Mouse (Mus musculus): ENCODE results near the gene Prpf38b. TPM values are rescaled to one million over a fixed set of nuclear protein-coding genes. Genes with fewer than 3 reads are reported as not detected.

Prpf38b gene
- 10 to 100 TPM; 52.8 to 65.7 TPM for total RNA-seq (2021)
- long read RNA-seq, experiment 1, transcript Prpf38b-201 (6 exons, 3,026 nt) = major isoform, 33 of 40 reads
- long read RNA-seq, experiment 1, partial matches to known transcripts = 1 of 40 reads
- long read RNA-seq, experiment 1, other reads (novel, unspliced or antisense) = 5 of 40 reads
- long read RNA-seq, experiment 2, transcript Prpf38b-201 (6 exons, 3,026 nt) = major isoform, 9 of 25 reads
- long read RNA-seq, experiment 2, partial matches to known transcripts = 0 of 25 reads
- long read RNA-seq, experiment 2, other reads (novel, unspliced or antisense) = 16 of 25 reads

DNA sequence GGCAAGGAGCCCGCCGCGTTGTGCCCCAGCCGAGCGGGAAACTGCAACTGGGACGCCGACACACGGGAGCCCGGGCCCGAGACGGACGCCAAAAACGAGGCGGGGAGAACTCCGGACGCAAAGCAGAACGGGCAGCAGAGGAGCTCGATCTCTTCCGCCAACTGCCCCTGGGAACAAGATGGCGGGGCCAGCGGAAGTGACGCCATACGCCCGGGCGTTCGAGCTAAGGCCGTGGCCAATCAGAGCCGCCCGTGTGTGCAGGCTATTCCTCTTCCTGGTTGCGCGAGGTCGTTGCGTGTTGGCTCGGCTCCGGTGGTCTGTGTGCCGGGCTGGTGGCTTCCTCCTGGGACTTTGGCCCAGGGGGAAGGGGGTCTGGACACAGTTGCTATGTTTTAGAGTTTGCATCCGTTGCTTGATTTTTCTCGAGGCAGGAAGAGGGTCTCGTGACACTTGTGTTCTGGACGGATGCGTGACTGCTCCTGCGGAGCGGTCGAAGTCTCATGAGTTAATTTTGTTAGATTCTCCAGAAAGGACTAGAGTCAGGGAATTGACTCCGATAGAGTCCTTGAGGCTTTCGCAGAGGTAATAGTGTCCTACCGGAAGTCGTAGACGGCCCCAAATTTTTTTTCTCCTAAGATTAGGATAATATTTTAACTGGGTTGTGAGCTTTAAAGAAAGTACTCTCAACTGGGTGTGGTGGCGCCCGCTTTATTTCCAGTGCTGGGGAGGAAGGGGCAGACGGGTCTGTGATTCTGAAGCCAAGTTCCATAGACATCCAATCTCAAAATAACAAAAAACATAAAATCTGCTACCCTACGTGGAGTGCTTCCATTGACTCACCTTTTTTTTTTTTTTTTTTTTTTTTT, at the start of gene Prpf38b:
Gene Prpf38b, minus strand, starts transcription at position 180 of the 866 bp plus-strand sequence.
- DNase-seq = peak; percentile 96

DNA sequence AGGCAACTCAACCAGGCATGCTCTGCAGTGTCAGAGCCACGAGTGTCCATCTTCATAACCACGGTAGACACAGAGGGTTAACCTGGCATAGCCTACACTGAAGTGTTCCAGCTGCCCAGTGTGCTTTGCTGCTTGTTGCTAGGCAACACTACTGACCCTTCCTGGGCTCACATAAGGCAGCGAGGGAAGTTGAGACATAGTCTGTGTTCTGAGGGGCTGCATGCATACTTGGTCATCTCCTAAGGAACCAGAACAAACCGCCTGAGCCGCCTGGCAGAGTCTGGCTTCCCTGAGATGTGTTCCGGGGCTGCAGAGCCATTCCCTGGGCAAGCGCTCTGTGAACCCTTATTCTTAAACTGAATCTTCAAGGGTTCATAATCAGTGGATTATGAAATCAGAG, 49.7 kb upstream of the Prpf38b start:
- DNase-seq = no peak

DNA sequence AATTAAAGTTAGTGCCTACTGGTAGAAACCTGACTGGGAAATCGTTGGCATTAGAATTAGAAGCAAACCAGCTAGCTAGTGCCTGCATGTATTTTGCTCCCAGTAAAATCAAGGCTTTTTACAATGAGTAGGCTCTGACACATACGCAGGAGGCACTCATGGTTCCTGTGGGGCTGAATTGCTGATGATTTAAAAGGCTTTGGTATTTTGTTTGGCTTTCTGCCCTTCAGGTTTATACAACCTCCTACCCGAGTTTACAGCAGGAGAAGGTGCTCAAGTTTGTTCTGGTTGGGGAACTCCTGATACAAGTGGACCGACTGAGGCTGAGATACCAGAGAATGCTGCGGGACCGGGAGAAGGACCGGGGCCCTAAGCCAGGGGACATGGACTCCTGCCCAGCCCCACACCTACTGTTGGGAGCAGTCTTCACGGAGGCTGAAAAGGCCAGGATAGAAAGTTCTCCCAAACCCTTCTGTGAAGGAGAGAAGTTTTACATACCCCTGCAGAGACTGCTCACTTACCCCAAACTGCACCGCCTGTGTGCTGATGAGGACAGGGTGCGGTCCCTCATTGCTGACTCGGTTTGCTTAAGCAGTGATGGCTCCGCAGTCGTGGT, 48.3 kb upstream of the Prpf38b start:
- DNase-seq = no peak

GRCm38 (mm10) chr3:108957976-108958375, 46.4 kb upstream of the Prpf38b start:
- no peak for DNase-seq

GRCm38 (mm10) chr3:108940996-108941395, 29.5 kb upstream of the Prpf38b start:
- DNase-seq = no peak

- no peak for DNase-seq
Measured at GRCm38 (mm10) chr3:108940001-108940633, 28.6 kb upstream of the Prpf38b start, which contains the start of gene Gm9857. TSS of gene Gm9857 (minus strand) at chr3:108940445.

DNA sequence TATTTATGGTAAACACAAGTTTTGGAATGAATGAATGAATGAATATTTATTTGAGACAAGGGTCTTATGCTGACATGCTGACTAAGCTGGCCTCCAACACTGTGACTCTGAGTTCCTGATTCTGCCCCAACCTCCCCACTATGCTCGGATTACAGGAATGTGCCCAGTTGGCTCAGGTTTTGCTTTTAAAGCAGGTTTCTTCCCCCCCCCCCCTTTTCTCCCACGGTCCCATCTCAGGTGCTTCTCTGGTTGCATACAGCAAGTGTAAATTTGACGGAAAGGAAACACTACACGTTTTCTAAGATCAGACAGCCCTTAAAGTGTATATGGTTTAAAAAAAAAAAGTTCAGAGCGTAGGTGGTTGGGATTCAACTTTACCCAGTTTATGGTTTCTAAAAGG, 28.0 kb upstream of the Prpf38b start, which contains the start of gene Henmt1:
Gene Henmt1, plus strand, starts transcription at position 301 of the 400 bp plus-strand sequence.
- DNase-seq = no peak

DNA sequence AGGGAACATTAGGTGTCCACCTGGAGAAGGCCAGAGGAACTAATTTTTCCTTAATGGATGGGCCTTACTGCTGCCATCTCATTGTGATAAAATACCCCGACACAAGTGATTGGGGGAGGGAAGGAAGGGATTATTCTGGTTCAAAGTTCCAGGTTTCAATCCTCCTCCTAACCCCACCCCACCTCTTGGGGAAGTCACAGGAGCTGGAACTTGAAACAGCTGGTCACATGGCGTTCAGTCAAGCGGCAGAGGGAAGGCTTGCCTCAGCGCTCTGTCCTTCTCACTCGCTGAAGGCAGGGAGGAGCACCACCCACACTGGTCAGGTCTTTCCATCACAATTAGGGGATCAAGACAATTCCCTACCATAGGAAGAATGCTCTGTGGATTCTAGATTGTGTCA, 27.2 kb upstream of the Prpf38b start:
- DNase-seq = no peak

DNA sequence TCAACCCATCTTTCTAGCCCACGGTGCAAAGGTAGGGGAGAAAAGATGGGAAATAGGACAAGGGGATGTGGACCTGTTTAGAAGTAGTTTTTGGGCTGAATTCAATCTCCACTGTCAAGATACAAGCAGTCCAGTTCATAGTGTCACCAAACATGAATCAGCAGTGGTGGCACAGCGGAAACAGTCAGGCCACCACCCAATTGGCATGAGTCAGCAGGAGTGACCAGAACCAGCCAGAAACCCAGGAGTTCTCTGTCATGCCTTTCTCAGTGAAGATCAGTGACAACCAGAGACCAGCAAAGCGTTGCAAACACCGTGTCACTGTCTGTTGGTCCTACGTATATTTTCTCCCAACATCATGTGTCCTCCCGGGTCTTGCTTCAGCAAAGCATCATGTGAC, 22.0 kb upstream of the Prpf38b start:
- DNase-seq = no peak

DNA sequence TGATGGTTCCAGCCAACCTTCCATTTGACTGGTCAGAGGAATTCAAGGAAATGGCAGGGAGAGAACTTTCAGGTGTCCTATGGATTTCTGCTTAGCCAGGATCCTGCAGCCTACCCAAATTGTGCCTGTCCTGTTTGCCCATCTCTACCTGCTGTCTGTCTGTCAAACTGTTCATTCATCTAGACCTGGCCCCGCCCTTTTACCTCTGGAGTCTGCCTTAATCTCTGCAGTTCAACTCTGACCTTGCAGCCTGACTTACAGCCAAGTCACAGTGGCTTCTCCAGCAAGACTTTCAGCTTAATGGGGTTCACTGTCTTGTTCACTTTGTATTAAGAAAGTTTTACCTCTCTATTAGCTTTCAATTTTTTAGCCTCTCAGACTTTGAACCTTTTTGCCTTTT, 14.8 kb upstream of the Prpf38b start:
- no peak for DNase-seq

DNA sequence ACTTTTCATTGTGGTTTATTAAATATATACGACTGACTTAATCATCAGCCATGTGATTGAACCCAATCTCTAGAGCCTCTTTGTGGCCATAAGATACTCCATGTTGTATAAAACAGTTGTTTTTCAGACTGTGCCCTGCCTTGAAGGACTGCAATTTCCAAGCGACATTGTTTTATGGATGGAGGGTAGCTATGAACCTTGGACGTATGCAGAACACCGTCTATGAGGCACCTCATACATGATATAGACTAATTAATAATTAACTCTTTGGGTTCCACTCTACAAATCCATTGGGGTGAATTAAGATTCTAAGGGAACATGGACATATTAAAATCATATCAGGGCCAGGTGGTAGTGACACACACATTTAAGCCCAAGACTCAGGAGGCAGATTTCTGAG, 14.2 kb upstream of the Prpf38b start:
- no peak for DNase-seq

GRCm38 (mm10) chr3:108921822-108922221, 10.3 kb upstream of the Prpf38b start:
- no peak for DNase-seq

- DNase-seq = no peak
Measured at GRCm38 (mm10) chr3:108920442-108921070, 9.0 kb upstream of the Prpf38b start.

GRCm38 (mm10) chr3:108918852-108919251, 7.3 kb upstream of the Prpf38b start:
- DNase-seq = no peak

GRCm38 (mm10) chr3:108917986-108918385, 6.5 kb upstream of the Prpf38b start:
- no peak for DNase-seq

DNA sequence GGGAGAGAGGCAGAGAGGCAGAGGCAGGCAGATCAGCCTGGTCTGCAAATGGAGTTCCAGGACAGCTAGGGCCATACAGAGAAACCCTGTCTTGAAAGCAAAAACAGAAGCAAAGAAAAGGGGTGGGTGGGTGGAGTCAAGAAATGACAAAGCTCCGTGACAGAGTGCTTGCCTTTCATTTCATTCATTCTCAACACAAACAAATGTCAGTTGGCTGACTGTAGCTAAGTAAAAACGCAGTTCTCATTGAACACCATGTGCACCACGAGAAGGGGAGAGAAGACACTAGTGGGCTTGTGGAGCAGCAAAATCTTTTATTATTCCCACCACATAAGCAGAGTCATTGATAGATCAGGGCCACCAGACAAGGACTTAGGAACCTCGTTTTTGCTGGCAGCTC, 5.3 kb upstream of the Prpf38b start:
- DNase-seq = no peak

- no peak for DNase-seq
Measured at GRCm38 (mm10) chr3:108915999-108916398, 4.5 kb upstream of the Prpf38b start.

DNA sequence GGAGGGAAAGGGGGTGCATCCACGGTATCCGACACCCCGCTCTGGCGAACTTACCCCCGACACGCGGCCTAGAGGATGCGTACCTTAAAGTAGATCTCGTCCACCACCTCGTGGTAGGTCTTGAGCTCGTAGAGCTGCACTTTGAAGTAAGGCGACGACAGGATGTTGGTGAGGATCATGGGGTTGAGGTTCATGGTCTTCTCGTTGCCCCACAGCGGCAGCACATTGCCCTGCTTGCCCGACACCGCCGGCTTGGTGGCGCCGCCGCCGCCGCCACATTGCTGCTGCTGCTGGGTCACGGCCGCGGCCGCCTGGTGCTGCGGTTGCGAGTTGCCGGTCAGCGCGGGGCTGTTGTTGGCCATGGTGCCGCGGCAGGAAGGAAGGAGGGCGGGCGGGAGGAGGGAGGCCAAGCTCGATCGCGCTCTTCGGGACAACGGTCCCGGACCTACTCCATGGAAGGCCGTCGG, 413 bp downstream of the Prpf38b start:
- DNase-seq = peak; percentile 69

DNA sequence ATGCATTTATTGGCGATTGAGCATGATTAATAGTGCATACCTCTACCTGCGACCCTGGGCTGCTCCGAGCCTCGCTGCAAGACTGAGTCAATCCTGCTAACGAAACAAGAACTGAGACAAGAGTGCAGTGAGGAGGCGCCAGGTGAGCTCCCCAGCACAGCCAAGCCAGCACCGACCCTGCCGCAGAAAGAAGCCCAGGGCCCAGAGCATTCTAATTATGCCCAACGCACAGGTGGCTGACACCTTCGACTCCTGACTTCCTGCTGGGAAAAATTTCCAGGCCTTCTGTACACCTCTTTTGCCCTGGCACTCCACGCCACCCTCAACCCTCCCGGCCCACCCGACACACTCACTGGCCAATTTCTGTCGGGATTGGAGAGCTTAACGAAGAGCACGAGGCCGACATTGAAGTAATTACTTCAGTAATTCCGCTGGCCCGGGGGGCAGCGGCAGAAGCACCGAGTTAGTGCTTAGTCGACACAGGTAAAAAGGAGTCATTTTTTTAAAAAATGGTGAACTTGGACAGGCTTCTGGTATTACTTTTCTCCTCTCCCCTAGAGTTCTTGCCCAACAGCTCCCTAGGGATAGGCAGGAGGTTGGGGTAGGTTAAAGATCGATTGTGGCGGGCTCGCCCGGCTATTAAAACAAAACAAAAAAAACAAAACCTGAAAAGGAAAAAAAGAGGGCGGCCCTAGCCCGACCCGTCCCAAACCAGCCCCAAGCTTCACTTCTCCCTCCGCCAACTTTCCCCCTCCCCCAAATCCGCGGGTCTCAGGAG, 1.0 kb downstream of the Prpf38b start:
- peak; percentile 27 for DNase-seq

GRCm38 (mm10) chr3:108902934-108903333, 8.6 kb downstream of the Prpf38b start:
- no peak for DNase-seq

DNA sequence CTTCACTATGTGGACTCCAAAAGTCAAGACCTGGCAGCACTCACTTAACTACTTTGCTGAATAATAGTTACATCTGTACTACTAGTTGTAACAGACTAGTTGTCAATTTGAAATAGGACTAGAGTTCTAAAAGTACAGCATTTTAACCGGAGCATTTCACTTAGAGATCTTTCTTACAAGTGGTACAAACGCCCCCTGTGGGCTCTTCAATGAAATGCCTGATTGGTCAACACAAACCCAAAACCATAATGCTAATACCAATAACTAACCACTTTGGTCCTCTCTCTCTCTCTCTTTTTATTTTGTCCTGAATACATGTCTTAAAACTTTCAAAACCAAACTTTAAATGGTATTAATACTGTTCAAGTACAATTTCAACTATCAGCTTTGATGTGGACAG, 9.5 kb downstream of the Prpf38b start:
- no peak for DNase-seq

All from adrenal gland, postnatal 10 days (tissue).